Mouse (Mus musculus) midbrain, embryonic 13.5 days (tissue): ENCODE results near the gene Gm6268. TPM values are rescaled to one million over a fixed set of nuclear protein-coding genes. Genes with fewer than 3 reads are reported as not detected.

ENCODE experiments used
- microRNA-seq: library from miRNA; unstranded; fragments of <30 nt; microRNA quantifications from one replicate; pipeline ENCODE4, GENCODE M21; 2016
- polyA plus RNA-seq: library from polyadenylated mRNA; unstranded; fragments of >200 nt; fragmentation: Nextera tagmentation; extraction: Ambion mirVana; gene quantifications from 2 replicates; pipeline ENCODE4 v1.2.1, GENCODE M21; 2015

Gene Gm6268
- polyA plus RNA-seq, 1 experiment from 2014 or later = not detected

Small RNA genes lying within 50 kb of the gene (microRNA-seq; reads per million reads assigned to microRNA genes)
- gene Gm44485 = not detected

Other genes with a start within 250 kb of the Gm6268 start
- gene Zcchc12, start 205.4 kb upstream of the Gm6268 start, polyA plus RNA-seq = 225 and 240 TPM in 2 replicates
- gene Lonrf3, start 72.9 kb upstream of the Gm6268 start, polyA plus RNA-seq = 0.71 and 0.83 TPM in 2 replicates
- not detected in 2 replicates for gene Gm14569, start 90.5 kb downstream of the Gm6268 start, polyA plus RNA-seq
- 610 and 651 TPM in 2 replicates for gene Pgrmc1, start 196.9 kb downstream of the Gm6268 start, polyA plus RNA-seq
- 5.0 and 5.4 TPM in 2 replicates for gene Akap17b, start 244.1 kb downstream of the Gm6268 start, polyA plus RNA-seq